Mouse (Mus musculus) embryonic facial prominence, embryonic 12.5 days (tissue): ENCODE data around the gene Tmem135. TPM values are rescaled to one million over a fixed set of nuclear protein-coding genes. Genes with fewer than 3 reads are reported as not detected.

Experiments used
- ATAC-seq: fragments of 200-750 bp; cut with Nextera tagmentation; 2 replicates; pipeline ENCODE4 v1.8.0; 2017; ENCODE audit not compliant: insufficient number of reproducible peaks, insufficient read depth, low FRiP score, low TSS enrichment
- H3K27ac ChIP-seq: fragments of 300-500 bp; sonication (generic); 2 replicates; pipeline ENCODE4 v1.5.1; 2016; ENCODE audit warnings: mild to moderate bottlenecking
- H3K27me3 ChIP-seq: fragments of 300-500 bp; sonication (generic); 2 replicates; pipeline ENCODE4 v1.6.1; 2016; ENCODE audit warnings: mild to moderate bottlenecking, moderate library complexity
- H3K36me3 ChIP-seq: fragments of 300-500 bp; sonication (generic); 2 replicates; pipeline ENCODE4 v1.6.1; 2016; ENCODE audit warnings: mild to moderate bottlenecking
- H3K4me1 ChIP-seq: fragments of 300-500 bp; sonication (generic); 2 replicates; pipeline ENCODE4 v1.6.1; 2016
- H3K4me2 ChIP-seq: fragments of 300-500 bp; sonication (generic); replicated peaks from 2 replicates; pipeline ENCODE4 v1.6.1; 2016; ENCODE audit warnings: mild to moderate bottlenecking, moderate library complexity
- H3K4me3 ChIP-seq: fragments of 300-500 bp; sonication (generic); 2 replicates; pipeline ENCODE4 v1.5.1; 2016; ENCODE audit warnings: mild to moderate bottlenecking
- H3K9ac ChIP-seq: fragments of 300-500 bp; sonication (generic); 2 replicates; pipeline ENCODE4 v1.6.1; 2016; ENCODE audit warnings: mild to moderate bottlenecking, moderate library complexity
- H3K9me3 ChIP-seq: fragments of 300-500 bp; sonication (generic); 2 replicates; pipeline ENCODE4 v1.6.1; 2016; ENCODE audit warnings: mild to moderate bottlenecking, moderate library complexity
- WGBS: fragments of 180-500 bp; shearing (Covaris S2); methylation state at CpG from one replicate; pipeline ENCODE4 v1.1.7; 2016; 5-methylcytosine and 5-hydroxymethylcytosine counted together
- polyA plus RNA-seq: library from polyadenylated mRNA; unstranded; fragments of >200 nt; fragmentation: Nextera tagmentation; extraction: Ambion mirVana; gene quantifications from 2 replicates; pipeline ENCODE4 v1.2.1, GENCODE M21; 2016

Tmem135 gene
- polyA plus RNA-seq, 1 experiment from 2014 or later = 23.0 TPM

- no peak overlapping the region for H3K27ac ChIP-seq
- H3K9ac ChIP-seq = no peak overlapping the region
- H3K36me3 ChIP-seq = no peaks in the 10 kb centered on the region
- peaks cover 6% of the 10 kb centered on the region; the same call in 1 of the 2 replicates for H3K4me1 ChIP-seq
- H3K27me3 ChIP-seq = no peaks in the 10 kb centered on the region
- H3K4me3 ChIP-seq = no peak overlapping the region
- 76% methylated on average over 7 of the region's 7 CpGs for WGBS
- no peak for ATAC-seq
- H3K9me3 ChIP-seq = no peaks in the 10 kb centered on the region
- H3K4me2 ChIP-seq = no peak overlapping the region
These were observed 137.8 kb downstream of the Tmem135 start for GRCm38 (mm10) chr7:89266017-89266760.

GRCm38 (mm10) chr7:89260966-89261365 is 143.1 kb downstream of the Tmem135 start:
- no peaks in the 10 kb centered on the region for H3K36me3 ChIP-seq
- H3K27me3 ChIP-seq = no peaks in the 10 kb centered on the region
- H3K9me3 ChIP-seq = no peaks in the 10 kb centered on the region
- no peak overlapping the region for H3K4me2 ChIP-seq
- no peak overlapping the region for H3K27ac ChIP-seq
- ATAC-seq = no peak
- H3K4me3 ChIP-seq = no peak overlapping the region
- H3K9ac ChIP-seq = no peak overlapping the region
- peaks cover 5% of the 10 kb centered on the region; the same call in 1 of the 2 replicates for H3K4me1 ChIP-seq

GRCm38 (mm10) chr7:89258832-89259231 is 145.2 kb downstream of the Tmem135 start:
- no peaks in the 10 kb centered on the region for H3K9me3 ChIP-seq
- no peaks in the 10 kb centered on the region for H3K36me3 ChIP-seq
- no peak overlapping the region for H3K27ac ChIP-seq
- H3K4me2 ChIP-seq = no peak overlapping the region
- H3K9ac ChIP-seq = no peak overlapping the region
- no peak overlapping the region for H3K4me3 ChIP-seq
- peaks cover 5% of the 10 kb centered on the region; the same call in 1 of the 2 replicates for H3K4me1 ChIP-seq
- WGBS = 17% methylated on average over 2 of the region's 2 CpGs
- no peak for ATAC-seq
- H3K27me3 ChIP-seq = no peaks in the 10 kb centered on the region

- WGBS = 53% methylated on average over 4 of the region's 4 CpGs
- Histone ChIP-seq H3K9me3 (no peaks in the 10 kb centered on the region), H3K4me3 (no peak overlapping the region), H3K4me1 (peaks cover 5% of the 10 kb centered on the region; the same call in 1 of the 2 replicates), H3K9ac (no peak overlapping the region), H3K36me3 (no peaks in the 10 kb centered on the region), H3K27ac (no peak overlapping the region), H3K4me2 (no peak overlapping the region), H3K27me3 (no peaks in the 10 kb centered on the region)
- no peak for ATAC-seq
These were observed 146.0 kb downstream of the Tmem135 start for GRCm38 (mm10) chr7:89257871-89258502.

- H3K9ac ChIP-seq = no peak overlapping the region
- H3K36me3 ChIP-seq = no peaks in the 10 kb centered on the region
- no peak overlapping the region for H3K27ac ChIP-seq
- no peak for ATAC-seq
- WGBS = 82% methylated on average over 3 of the region's 3 CpGs
- no peaks in the 10 kb centered on the region for H3K27me3 ChIP-seq
- no peak overlapping the region for H3K4me3 ChIP-seq
- H3K9me3 ChIP-seq = no peaks in the 10 kb centered on the region
- H3K4me1 ChIP-seq = 0 out of 2 replicates have a peak, but pooled peaks cover 3% of the 10 kb centered on the region
- H3K4me2 ChIP-seq = no peak overlapping the region
These were observed 150.2 kb downstream of the Tmem135 start for GRCm38 (mm10) chr7:89253772-89254171.

- Histone ChIP-seq H3K27ac (no peak overlapping the region), H3K27me3 (no peaks in the 10 kb centered on the region), H3K9me3 (no peaks in the 10 kb centered on the region), H3K4me2 (no peak overlapping the region), H3K4me1 (0 out of 2 replicates have a peak, but pooled peaks cover 2% of the 10 kb centered on the region), H3K4me3 (no peak overlapping the region), H3K9ac (no peak overlapping the region), H3K36me3 (no peaks in the 10 kb centered on the region)
- 75% methylated on average over 2 of the region's 2 CpGs for WGBS
- no peak for ATAC-seq
These were observed 150.7 kb downstream of the Tmem135 start for GRCm38 (mm10) chr7:89253317-89253716.

- Histone ChIP-seq H3K9ac (no peak overlapping the region), H3K4me1 (no peaks in the 10 kb centered on the region), H3K36me3 (no peaks in the 10 kb centered on the region), H3K4me2 (no peak overlapping the region), H3K27ac (no peak overlapping the region), H3K4me3 (no peak overlapping the region), H3K9me3 (no peaks in the 10 kb centered on the region), H3K27me3 (no peaks in the 10 kb centered on the region)
- WGBS = 74% methylated on average over 4 of the region's 4 CpGs
- ATAC-seq = no peak
These were observed 152.1 kb downstream of the Tmem135 start for GRCm38 (mm10) chr7:89251880-89252453.

GRCm38 (mm10) chr7:89248135-89248850 is 155.7 kb downstream of the Tmem135 start:
- Histone ChIP-seq H3K4me3 (no peak overlapping the region), H3K9ac (no peak overlapping the region), H3K4me1 (no peaks in the 10 kb centered on the region), H3K27me3 (no peaks in the 10 kb centered on the region), H3K9me3 (no peaks in the 10 kb centered on the region), H3K27ac (no peak overlapping the region), H3K4me2 (no peak overlapping the region), H3K36me3 (no peaks in the 10 kb centered on the region)
- no peak for ATAC-seq
- 38% methylated on average over 7 of the region's 7 CpGs for WGBS

- WGBS = 87% methylated on average over 2 of the region's 2 CpGs
- no peak overlapping the region for H3K27ac ChIP-seq
- no peaks in the 10 kb centered on the region for H3K27me3 ChIP-seq
- no peak overlapping the region for H3K4me2 ChIP-seq
- no peaks in the 10 kb centered on the region for H3K9me3 ChIP-seq
- no peak for ATAC-seq
- H3K9ac ChIP-seq = no peak overlapping the region
- no peaks in the 10 kb centered on the region for H3K4me1 ChIP-seq
- H3K4me3 ChIP-seq = no peak overlapping the region
- no peaks in the 10 kb centered on the region for H3K36me3 ChIP-seq
These were observed 156.9 kb downstream of the Tmem135 start for GRCm38 (mm10) chr7:89247012-89247710.

- no peak for ATAC-seq
- Histone ChIP-seq H3K4me2 (no peak overlapping the region), H3K27ac (no peak overlapping the region), H3K4me3 (no peak overlapping the region), H3K9ac (no peak overlapping the region), H3K4me1 (no peaks in the 10 kb centered on the region), H3K36me3 (0 out of 2 replicates have a peak, but pooled peaks cover 7% of the 10 kb centered on the region), H3K9me3 (no peaks in the 10 kb centered on the region), H3K27me3 (no peaks in the 10 kb centered on the region)
- 85% methylated on average over 4 of the region's 4 CpGs for WGBS
These were observed 161.5 kb downstream of the Tmem135 start for GRCm38 (mm10) chr7:89242565-89242964.

GRCm38 (mm10) chr7:89242143-89242542 is 161.9 kb downstream of the Tmem135 start:
- Histone ChIP-seq H3K4me2 (no peak overlapping the region), H3K36me3 (0 out of 2 replicates have a peak, but pooled peaks cover 7% of the 10 kb centered on the region), H3K9me3 (no peaks in the 10 kb centered on the region), H3K27ac (no peak overlapping the region), H3K4me3 (no peak overlapping the region), H3K9ac (no peak overlapping the region), H3K27me3 (no peaks in the 10 kb centered on the region), H3K4me1 (no peaks in the 10 kb centered on the region)
- ATAC-seq = no peak
- WGBS = 74% methylated on average over 2 of the region's 2 CpGs
